Mouse (Mus musculus): ENCODE data around the gene Irf3. TPM values are rescaled to one million over a fixed set of nuclear protein-coding genes. Genes with fewer than 3 reads are reported as not detected.
"Not testable (repeated sequence)": the region's sequence is repeated elsewhere in the genome, so short reads cannot be mapped to it uniquely, and the experiment has no call there.

Gene Irf3
- polyA plus RNA-seq, 1 experiment from 2014 or later = 109 TPM

GRCm38 (mm10) chr7:45015344-45015956, 18.0 kb downstream of the Irf3 start:
- ATAC-seq (ENCODE audit: low FRiP score, low TSS enrichment) = no peak
- H3K4me1 ChIP-seq (ENCODE audit: insufficient read depth, low read length) = peaks cover 21% of the 10 kb centered on the region
- WGBS = under 1% methylated on average over 20 of the region's 20 CpGs
- H3K27me3 ChIP-seq (ENCODE audit: insufficient read depth, low read length) = no peaks in the 10 kb centered on the region
- H3K27ac ChIP-seq (ENCODE audit: low read length) = peak overlapping the region; percentile 91
- peak overlapping the region; percentile 96 for H3K4me3 ChIP-seq (ENCODE audit: low read length)
- peak overlapping the region; percentile 93 for H3K4me2 ChIP-seq (replicated peaks; ENCODE audit: low read depth, low read length)
- no peaks in the 10 kb centered on the region for H3K9me3 ChIP-seq (ENCODE audit: low read length)
- peak overlapping the region; percentile 98 for H3K9ac ChIP-seq (replicated peaks; ENCODE audit: low read length)
- peaks cover 21% of the 10 kb centered on the region for H3K36me3 ChIP-seq (ENCODE audit: insufficient read depth, low read length)

GRCm38 (mm10) chr7:45015957-45016612, 18.6 kb downstream of the Irf3 start, which contains the start of gene Scaf1:
Gene Scaf1, minus strand, starts transcription at chr7:45016363.
- peak within 1 kb of the TSS; percentile 98 for H3K9ac ChIP-seq (replicated peaks; ENCODE audit: low read length)
- no peaks in the 10 kb centered on the region for H3K27me3 ChIP-seq (ENCODE audit: insufficient read depth, low read length)
- peak within 1 kb of the TSS; percentile 100 for H3K27ac ChIP-seq (ENCODE audit: low read length)
- peak within 1 kb of the TSS; percentile 93 for H3K4me2 ChIP-seq (replicated peaks; ENCODE audit: low read depth, low read length)
- peak within 1 kb of the TSS; percentile 96 for H3K4me3 ChIP-seq (ENCODE audit: low read length)
- peaks cover 21% of the 10 kb centered on the region for H3K4me1 ChIP-seq (ENCODE audit: insufficient read depth, low read length)
- peak; percentile 88 for ATAC-seq (ENCODE audit: low FRiP score, low TSS enrichment)
- WGBS = under 1% methylated on average over 69 of the region's 69 CpGs
- H3K9me3 ChIP-seq (ENCODE audit: low read length) = no peaks in the 10 kb centered on the region
- H3K36me3 ChIP-seq (ENCODE audit: insufficient read depth, low read length) = peaks cover 15% of the 10 kb centered on the region

- 4% methylated on average over 4 of the region's 4 CpGs for WGBS
- peaks cover 21% of the 10 kb centered on the region for H3K4me1 ChIP-seq (ENCODE audit: insufficient read depth, low read length)
- ATAC-seq (ENCODE audit: low FRiP score, low TSS enrichment) = no peak
Measured at GRCm38 (mm10) chr7:45016761-45017160, 19.3 kb downstream of the Irf3 start.

GRCm38 (mm10) chr7:45017242-45018061, 20.0 kb downstream of the Irf3 start, which contains the start of gene Rras:
Gene Rras, plus strand, starts transcription at chr7:45017961.
- Histone ChIP-seq H3K4me3 (ENCODE audit: low read length) (peak within 1 kb of the TSS; percentile 96), H3K4me1 (ENCODE audit: insufficient read depth, low read length) (peaks cover 21% of the 10 kb centered on the region), H3K27ac (ENCODE audit: low read length) (peak within 1 kb of the TSS; percentile 100), H3K27me3 (ENCODE audit: insufficient read depth, low read length) (no peaks in the 10 kb centered on the region), H3K36me3 (ENCODE audit: insufficient read depth, low read length) (peaks cover 3% of the 10 kb centered on the region), H3K9ac (replicated peaks; ENCODE audit: low read length) (peak within 1 kb of the TSS; percentile 79), H3K9me3 (ENCODE audit: low read length) (no peaks in the 10 kb centered on the region), H3K4me2 (replicated peaks; ENCODE audit: low read depth, low read length) (peak within 1 kb of the TSS; percentile 89)
- ATAC-seq (ENCODE audit: low FRiP score, low TSS enrichment) = peak; percentile 95
- WGBS = under 1% methylated on average over 36 of the region's 36 CpGs

More at GRCm38 (mm10) chr7:45016761-45017160, 19.3 kb downstream of the Irf3 start:
- Histone ChIP-seq H3K9me3 (ENCODE audit: low read length) (no peaks in the 10 kb centered on the region), H3K4me3 (ENCODE audit: low read length) (peak overlapping the region; percentile 96), H3K9ac (replicated peaks; ENCODE audit: low read length) (peak overlapping the region; percentile 79), H3K27ac (ENCODE audit: low read length) (peak overlapping the region; percentile 100), H3K4me2 (replicated peaks; ENCODE audit: low read depth, low read length) (peak overlapping the region; percentile 89), H3K36me3 (ENCODE audit: insufficient read depth, low read length) (peaks cover 10% of the 10 kb centered on the region), H3K27me3 (ENCODE audit: insufficient read depth, low read length) (no peaks in the 10 kb centered on the region)

DNA sequence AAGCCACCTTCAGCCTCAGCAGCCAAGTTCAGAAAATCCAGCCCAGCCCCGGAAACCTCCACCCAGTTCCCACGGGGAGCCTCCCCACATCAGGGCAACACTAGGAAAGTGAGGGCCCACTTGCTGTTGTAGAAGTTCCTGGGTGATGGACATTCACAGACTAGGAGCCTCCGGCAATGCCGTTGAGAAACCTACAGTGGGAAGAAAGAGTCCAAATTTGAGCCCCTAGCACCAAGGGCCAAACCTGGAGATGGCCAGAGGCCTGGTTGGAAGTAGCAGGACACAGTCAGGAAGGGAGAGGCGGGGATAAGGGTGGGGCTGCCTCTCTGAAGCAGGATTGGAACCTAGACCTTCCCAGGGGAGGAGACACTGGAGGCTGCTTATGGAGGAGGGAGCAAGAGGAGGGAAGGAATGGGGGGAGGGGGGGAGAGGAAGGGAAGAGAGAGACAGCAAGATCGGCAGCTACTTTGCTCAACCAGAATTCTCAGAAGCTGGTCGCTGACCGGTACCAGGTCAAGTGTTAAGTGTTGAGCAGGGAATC, 21.7 kb downstream of the Irf3 start:
- Histone ChIP-seq H3K9me3 (ENCODE audit: low read length) (no peaks in the 10 kb centered on the region), H3K27ac (ENCODE audit: low read length) (peak overlapping the region; percentile 89; the same call in 1 of the 2 replicates), H3K4me1 (ENCODE audit: insufficient read depth, low read length) (peaks cover 21% of the 10 kb centered on the region), H3K36me3 (ENCODE audit: insufficient read depth, low read length) (no peaks in the 10 kb centered on the region), H3K4me2 (replicated peaks; ENCODE audit: low read depth, low read length) (peak overlapping the region; percentile 89), H3K9ac (replicated peaks; ENCODE audit: low read length) (peak overlapping the region; percentile 18), H3K4me3 (ENCODE audit: low read length) (peak overlapping the region; percentile 96), H3K27me3 (ENCODE audit: insufficient read depth, low read length) (no peaks in the 10 kb centered on the region)
- ATAC-seq (ENCODE audit: low FRiP score, low TSS enrichment) = no peak
- 22% methylated on average over 8 of the region's 8 CpGs for WGBS

- 68% methylated on average over 9 of the region's 9 CpGs for WGBS
- no peak for ATAC-seq (ENCODE audit: low FRiP score, low TSS enrichment)
- Histone ChIP-seq H3K27me3 (ENCODE audit: insufficient read depth, low read length) (no peaks in the 10 kb centered on the region), H3K4me1 (ENCODE audit: insufficient read depth, low read length) (peaks cover 14% of the 10 kb centered on the region; the same call in 1 of the 2 replicates), H3K4me3 (ENCODE audit: low read length) (no peak overlapping the region), H3K36me3 (ENCODE audit: insufficient read depth, low read length) (no peaks in the 10 kb centered on the region), H3K4me2 (replicated peaks; ENCODE audit: low read depth, low read length) (no peak overlapping the region), H3K9ac (replicated peaks; ENCODE audit: low read length) (0 out of 2 replicates have a peak overlapping the region, but pooled peaks have one; percentile 31), H3K27ac (ENCODE audit: low read length) (no peak overlapping the region), H3K9me3 (ENCODE audit: low read length) (no peaks in the 10 kb centered on the region)
Measured at GRCm38 (mm10) chr7:45020225-45020624, 22.8 kb downstream of the Irf3 start.

- H3K9ac ChIP-seq (replicated peaks; ENCODE audit: low read length); ATAC-seq (ENCODE audit: low FRiP score, low TSS enrichment); H3K4me3 ChIP-seq (ENCODE audit: low read length); H3K9me3 ChIP-seq (ENCODE audit: low read length); H3K4me2 ChIP-seq (replicated peaks; ENCODE audit: low read depth, low read length); H3K27me3 ChIP-seq (ENCODE audit: insufficient read depth, low read length); H3K27ac ChIP-seq (ENCODE audit: low read length); H3K4me1 ChIP-seq (ENCODE audit: insufficient read depth, low read length): not testable (repeated sequence)
- H3K36me3 ChIP-seq (ENCODE audit: insufficient read depth, low read length) = peaks cover 20% of the 10 kb centered on the region
- 74% methylated on average over 5 of the region's 5 CpGs for WGBS
Measured at GRCm38 (mm10) chr7:45023711-45024110, 26.3 kb downstream of the Irf3 start.

- ATAC-seq (ENCODE audit: low FRiP score, low TSS enrichment) = no peak
- Histone ChIP-seq H3K4me1 (ENCODE audit: insufficient read depth, low read length) (no peaks in the 10 kb centered on the region), H3K9me3 (ENCODE audit: low read length) (no peaks in the 10 kb centered on the region), H3K27ac (ENCODE audit: low read length) (no peak overlapping the region; the same call in 1 of the 2 replicates), H3K4me3 (ENCODE audit: low read length) (no peak overlapping the region), H3K27me3 (ENCODE audit: insufficient read depth, low read length) (no peaks in the 10 kb centered on the region), H3K9ac (replicated peaks; ENCODE audit: low read length) (no peak overlapping the region), H3K36me3 (ENCODE audit: insufficient read depth, low read length) (peaks cover 26% of the 10 kb centered on the region), H3K4me2 (replicated peaks; ENCODE audit: low read depth, low read length) (no peak overlapping the region)
- 86% methylated on average over 15 of the region's 15 CpGs for WGBS
Measured at GRCm38 (mm10) chr7:45024281-45025248, 27.1 kb downstream of the Irf3 start.

Measured in kidney, embryonic 16.5 days (tissue).